Comparison of ENCODE assay signal across 11 mouse cellular contexts in genomic region chr1:59415733-59416312, GRCm38 (mm10).
DNase-seq lines count a peak whose midpoint lies in the region; ATAC-seq and TF ChIP-seq lines count a peak whose summit lies in the region.
"Had no signal": no experiment of that assay in that cellular context is flagged by ENCODE, and none has a peak within 500 bp of the region (broad histone marks: within the 10 kb centered on the region; RNA-seq: fewer than 3 reads in every experiment).

No protein-coding gene starts in this region.

- TF ChIP-seq CTCF in cerebellum, adult 2 months (IDR thresholded peaks at IDR 0.05; ENCODE audit: borderline replicate concordance, insufficient read depth, low read depth, low read length), result no peak

- peaks cover 14% of the 10 kb centered on the region; the same call in 1 of the 2 replicates for H3K4me1 ChIP-seq in cerebellum, adult 2 months (ENCODE audit: control insufficient read depth, insufficient read depth, low read length)
- 0 out of 2 replicates have a peak, but pooled peaks cover 2% of the 10 kb centered on the region for H3K4me1 ChIP-seq in hindbrain, embryonic 11.5 days (replicated peaks; ENCODE audit: control insufficient read depth, insufficient read depth, low read length)

- peak; percentile 16 to 18 for DNase-seq in layer of hippocampus, adult 8-10 months (ENCODE audit: low spot score in 2 of 2)
- no peak for DNase-seq in layer of hippocampus, adult 9-11 months
- peak; percentile 58 for DNase-seq in Muller cell, postnatal 12 days (ENCODE audit: inconsistent ontology term)
- peak; percentile 86 to 89 for DNase-seq in cerebellum, adult 2 months
- no peak for DNase-seq in hindbrain, embryonic 11.5 days (ENCODE audit: low spot score)
- no peak for DNase-seq in embryo, embryonic 11 days
- DNase-seq in kidney, postnatal 25 days, result no peak
- no peak for DNase-seq in thymus, adult 18-20 months
- DNase-seq: adrenal gland, postnatal 36 days; heart, adult 11 months had no signal

- no peak for TF ChIP-seq POLR2A in cerebellum, adult 2 months (IDR thresholded peaks at IDR 0.05; ENCODE audit: borderline replicate concordance, insufficient read depth, low read length)

- no peaks in the 10 kb centered on the region for H3K36me3 ChIP-seq in hindbrain, embryonic 11.5 days (ENCODE audit: control insufficient read depth, insufficient read depth, low read length)

- 3% methylated on average over 11 of the region's 11 CpGs for WGBS in cerebellum, adult 2 months
- 67% methylated on average over 11 of the region's 11 CpGs for WGBS in hindbrain, embryonic 11.5 days

- ATAC-seq in hindbrain, embryonic 11.5 days (ENCODE audit: low FRiP score), result no peak

- no peak overlapping the region for H3K4me3 ChIP-seq in cerebellum, adult 2 months (replicated peaks; ENCODE audit: insufficient read depth, low read depth, low read length)
- no peak overlapping the region for H3K4me3 ChIP-seq in hindbrain, embryonic 11.5 days (ENCODE audit: low read depth, low read length)

- no peaks in the 10 kb centered on the region for H3K27me3 ChIP-seq in cerebellum, adult 2 months (ENCODE audit: control insufficient read depth, insufficient read depth, low read length)
- H3K27me3 ChIP-seq in hindbrain, embryonic 11.5 days (ENCODE audit: control insufficient read depth, insufficient read depth, low read length), result no peaks in the 10 kb centered on the region

- H3K4me2 ChIP-seq in hindbrain, embryonic 11.5 days (replicated peaks; ENCODE audit: low read depth, low read length), result no peak overlapping the region

- peak overlapping the region; percentile 60 for H3K27ac ChIP-seq in cerebellum, adult 2 months (ENCODE audit: insufficient read depth, low read length)
- H3K27ac ChIP-seq in hindbrain, embryonic 11.5 days (ENCODE audit: low read depth, low read length), result peak overlapping the region; percentile 31; the same call in 1 of the 2 replicates
- H3K27ac ChIP-seq: liver, embryonic 14.5 days had no signal

- no peak overlapping the region for H3K9ac ChIP-seq in hindbrain, embryonic 11.5 days (ENCODE audit: low read depth, low read length)
- H3K9ac ChIP-seq: liver, embryonic 14.5 days had no signal

- H3K9me3 ChIP-seq in hindbrain, embryonic 11.5 days (ENCODE audit: control insufficient read depth, low read length), result no peaks in the 10 kb centered on the region

Comparison
In these comparisons a context has a peak if more than half of its experiments do, and no peak if none do; other contexts are left out.
1. DNase-seq: peak in layer of hippocampus, adult 8-10 months (2 of 2), Muller cell, postnatal 12 days (single experiment) and cerebellum, adult 2 months (2 of 2); none in layer of hippocampus, adult 9-11 months (single experiment), hindbrain, embryonic 11.5 days (single experiment), embryo, embryonic 11 days (single experiment), kidney, postnatal 25 days (0 of 2) and thymus, adult 18-20 months (0 of 2).